Mouse (Mus musculus) stomach, embryonic 16.5 days (tissue): ENCODE results near the gene Mc1r. TPM values are rescaled to one million over a fixed set of nuclear protein-coding genes. Genes with fewer than 3 reads are reported as not detected.
"Not testable (repeated sequence)": the region's sequence is repeated elsewhere in the genome, so short reads cannot be mapped to it uniquely, and the experiment has no call there.

Experiments
- ATAC-seq: fragments of 200-750 bp; cut with Nextera tagmentation; 2 replicates; pipeline ENCODE4 v1.8.0; 2017; ENCODE audit warnings: moderate number of reproducible peaks, moderate TSS enrichment; ENCODE audit not compliant: insufficient read depth, low FRiP score
- H3K27ac ChIP-seq: fragments of 300-500 bp; sonication (generic); 2 replicates; pipeline ENCODE4 v1.5.1; 2014; ENCODE audit warnings: low read length
- H3K27me3 ChIP-seq: fragments of 300-500 bp; sonication (generic); 2 replicates; pipeline ENCODE4 v1.6.1; 2014; ENCODE audit warnings: low read length, control low read depth, mixed read lengths; ENCODE audit not compliant: control insufficient read depth, insufficient read depth
- H3K36me3 ChIP-seq: fragments of 300-500 bp; sonication (generic); 2 replicates; pipeline ENCODE4 v1.6.1; 2014; ENCODE audit warnings: low read length; ENCODE audit not compliant: control insufficient read depth, insufficient read depth
- H3K4me1 ChIP-seq: fragments of 300-500 bp; sonication (generic); 2 replicates; pipeline ENCODE4 v1.6.1; 2014; ENCODE audit warnings: low read length, control low read depth, mixed read lengths; ENCODE audit not compliant: control insufficient read depth, insufficient read depth
- H3K4me2 ChIP-seq: fragments of 300-500 bp; sonication (generic); 2 replicates; pipeline ENCODE4 v1.6.1; 2014; ENCODE audit warnings: low read depth, low read length, mixed read lengths
- H3K4me3 ChIP-seq: fragments of 300-500 bp; sonication (generic); replicated peaks from 2 replicates; pipeline ENCODE4 v1.5.1; 2014; ENCODE audit warnings: mild to moderate bottlenecking, low read length
- H3K9ac ChIP-seq: fragments of 300-500 bp; sonication (generic); 2 replicates; pipeline ENCODE4 v1.6.1; 2014; ENCODE audit warnings: low read length
- H3K9me3 ChIP-seq: fragments of 300-500 bp; sonication (generic); replicated peaks from 2 replicates; pipeline ENCODE4 v1.6.1; 2016; ENCODE audit warnings: low read length, control low read depth; ENCODE audit not compliant: control insufficient read depth
- WGBS: fragments of 180-500 bp; shearing (Covaris S2); extraction: QIAGEN DNeasy Blood & Tissue Kit; methylation state at CpG from one replicate; pipeline ENCODE4 v1.1.7; 2014; 5-methylcytosine and 5-hydroxymethylcytosine counted together
- polyA plus RNA-seq: library from polyadenylated mRNA; unstranded; fragments of >200 nt; fragmentation: Nextera tagmentation; extraction: Ambion mirVana; gene quantifications from 2 replicates; pipeline ENCODE4 v1.2.1, GENCODE M21; 2015

Gene Mc1r
- polyA plus RNA-seq, 1 experiment from 2014 or later: not detected

DNA sequence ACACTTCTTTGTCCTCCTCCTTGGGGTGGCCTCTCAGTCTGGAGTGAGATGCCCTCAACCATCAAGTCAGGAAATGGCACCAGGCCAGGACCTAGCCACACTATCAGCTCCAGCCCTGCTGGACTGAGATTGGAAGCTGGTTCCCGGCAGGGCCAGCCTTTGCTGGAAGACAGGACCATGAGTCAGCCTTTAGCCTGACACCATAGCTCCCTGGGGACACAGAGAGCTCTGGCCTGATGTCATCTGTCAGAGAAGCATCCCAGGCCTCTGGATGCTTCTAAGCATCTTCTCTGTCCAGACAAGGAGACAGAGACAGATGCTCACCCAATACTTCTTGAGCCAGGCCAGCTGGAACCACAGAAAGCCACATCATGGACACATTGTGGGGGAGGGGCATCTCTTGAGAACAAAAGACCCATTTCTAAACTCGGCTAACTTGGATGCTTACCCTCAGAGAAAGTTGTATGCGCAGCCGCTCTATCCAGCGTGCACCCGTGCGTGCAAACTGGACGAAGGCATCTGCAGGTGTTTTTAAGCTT is 3.2 kb downstream of the Mc1r start:
- no peak for ATAC-seq
- no peak overlapping the region for H3K9ac ChIP-seq
- WGBS: 71% methylated on average over 8 of the region's 8 CpGs

DNA sequence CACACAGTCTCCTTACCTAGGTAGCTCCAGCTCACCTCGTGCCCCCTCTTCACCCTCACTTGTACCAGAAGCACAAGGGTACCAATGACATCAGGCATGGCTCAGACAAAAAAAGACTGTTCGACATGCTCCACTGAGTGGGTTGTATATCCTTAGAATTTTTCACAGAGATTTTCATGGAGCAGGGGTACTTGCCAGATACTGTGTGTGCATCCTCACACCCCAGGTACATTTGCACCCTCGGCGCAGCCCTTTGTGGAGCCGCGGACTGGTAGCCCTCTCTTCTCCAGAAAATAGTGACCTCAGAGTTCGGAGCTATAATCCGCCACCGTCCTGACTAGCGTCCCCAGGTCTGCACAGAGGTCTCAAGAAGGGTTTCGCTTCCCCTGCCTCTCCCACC is 3.9 kb downstream of the Mc1r start:
- H3K4me2 ChIP-seq: peak overlapping the region; percentile 49
- peak overlapping the region; percentile 31 for H3K4me3 ChIP-seq
- ATAC-seq: no peak
- no peak overlapping the region for H3K9ac ChIP-seq
- 13% methylated on average over 11 of the region's 11 CpGs for WGBS
- no peaks in the 10 kb centered on the region for H3K9me3 ChIP-seq
- peaks cover 7% of the 10 kb centered on the region for H3K4me1 ChIP-seq
- H3K27ac ChIP-seq: no peak overlapping the region
- H3K36me3 ChIP-seq: no peaks in the 10 kb centered on the region
- H3K27me3 ChIP-seq: peaks cover 62% of the 10 kb centered on the region

More for the DNA sequence above, 3.2 kb downstream of the Mc1r start:
- Histone ChIP-seq H3K4me3 (no peak overlapping the region), H3K27ac (no peak overlapping the region), H3K4me2 (no peak overlapping the region), H3K27me3 (peaks cover 62% of the 10 kb centered on the region), H3K4me1 (peaks cover 7% of the 10 kb centered on the region), H3K9me3 (no peaks in the 10 kb centered on the region), H3K36me3 (no peaks in the 10 kb centered on the region)

DNA sequence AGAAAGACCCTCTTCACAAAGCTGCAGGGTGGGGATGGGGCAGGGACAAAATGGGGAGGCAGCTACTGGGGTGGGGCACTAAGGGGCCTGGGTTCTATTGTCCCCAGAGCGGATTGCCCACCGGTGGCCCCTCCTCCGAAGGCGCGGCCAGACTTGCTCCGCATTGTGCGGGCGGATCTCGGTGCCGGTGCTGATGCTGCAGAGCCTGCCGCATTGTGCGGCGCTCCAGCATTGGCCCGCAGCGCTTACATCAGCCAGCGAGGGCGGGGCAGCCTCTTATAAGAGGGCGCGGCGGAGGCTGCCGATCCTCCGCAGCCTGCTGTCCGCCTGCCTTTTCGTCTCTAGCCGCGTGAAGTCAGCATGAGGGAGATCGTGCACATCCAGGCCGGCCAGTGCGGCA is 4.3 kb downstream of the Mc1r start, which contains the start of gene Tubb3:
Tubb3 (plus strand) TSS at position 179 of the 400 bp plus-strand sequence.
- H3K4me2 ChIP-seq: peak within 1 kb of the TSS; percentile 49
- H3K27me3 ChIP-seq: peaks cover 62% of the 10 kb centered on the region
- no peaks in the 10 kb centered on the region for H3K9me3 ChIP-seq
- H3K27ac ChIP-seq: no peak within 1 kb of the TSS
- H3K4me3 ChIP-seq: peak within 1 kb of the TSS; percentile 31
- no peak within 1 kb of the TSS for H3K9ac ChIP-seq
- H3K36me3 ChIP-seq: no peaks in the 10 kb centered on the region
- ATAC-seq: peak; percentile 80
- peaks cover 7% of the 10 kb centered on the region for H3K4me1 ChIP-seq
- 1% methylated on average over 29 of the region's 29 CpGs for WGBS

DNA sequence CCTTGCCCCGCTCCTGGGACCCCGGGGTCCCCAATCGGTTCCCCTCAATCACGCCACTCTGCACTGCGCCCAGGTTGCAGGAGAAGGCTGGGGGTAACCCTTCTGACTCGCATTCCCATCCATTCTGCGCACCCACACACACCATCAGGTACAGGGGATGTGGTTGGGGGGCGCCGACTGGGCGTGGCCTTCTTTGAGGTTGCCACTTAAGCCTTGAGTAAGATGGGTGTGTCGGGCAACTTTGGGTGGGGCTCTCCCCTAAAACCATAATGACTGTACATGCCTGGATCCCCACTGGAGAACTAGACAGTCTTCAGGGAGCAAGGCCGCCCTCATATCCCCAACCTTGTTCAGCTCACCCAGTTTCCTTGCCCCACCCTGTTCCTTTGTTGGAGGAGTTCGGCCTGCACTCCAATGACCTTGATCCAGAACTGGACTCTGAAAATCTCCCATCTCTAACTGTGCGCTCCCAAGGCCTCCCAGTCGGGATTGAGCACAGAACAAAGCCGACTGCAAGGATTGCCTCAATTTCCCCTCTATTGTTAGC is 4.9 kb downstream of the Mc1r start:
- no peak for ATAC-seq
- H3K9me3 ChIP-seq: no peaks in the 10 kb centered on the region
- no peak overlapping the region for H3K9ac ChIP-seq
- H3K4me1 ChIP-seq: peaks cover 7% of the 10 kb centered on the region
- no peaks in the 10 kb centered on the region for H3K36me3 ChIP-seq
- peak overlapping the region; percentile 49 for H3K4me2 ChIP-seq
- no peak overlapping the region for H3K27ac ChIP-seq
- peaks cover 62% of the 10 kb centered on the region for H3K27me3 ChIP-seq
- peak overlapping the region; percentile 31 for H3K4me3 ChIP-seq
- WGBS: 10% methylated on average over 16 of the region's 16 CpGs

DNA sequence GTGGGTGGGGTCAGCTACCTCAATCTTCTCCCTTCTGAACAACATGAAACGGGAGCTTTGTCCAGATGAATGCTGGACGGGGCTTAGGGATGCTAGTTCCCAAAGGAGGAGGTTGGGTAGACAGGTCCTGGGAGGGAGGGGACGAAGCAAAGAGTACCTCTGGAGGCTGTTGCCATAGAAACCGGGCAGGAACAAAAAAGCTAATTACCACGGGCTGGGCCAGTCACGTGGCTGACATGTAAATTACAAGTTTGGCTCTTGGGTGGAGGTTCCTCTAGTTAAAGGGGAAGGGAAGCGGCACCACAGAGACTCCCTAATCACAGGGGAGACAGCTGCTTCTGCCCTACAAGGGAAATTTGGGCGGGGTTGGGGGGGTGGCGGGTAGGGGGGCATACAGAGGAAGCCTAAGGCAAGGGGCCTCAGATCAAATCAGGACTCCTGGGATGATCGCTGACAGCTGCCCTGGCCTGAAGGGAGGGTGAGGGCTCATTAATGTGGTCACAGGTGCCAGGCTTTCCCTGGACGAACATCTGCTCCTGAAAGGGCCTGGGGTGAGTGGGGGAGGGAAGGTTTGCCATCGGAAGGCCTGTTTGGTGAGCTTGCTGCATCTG is 5.8 kb downstream of the Mc1r start:
- Histone ChIP-seq H3K4me2 (no peak overlapping the region), H3K27ac (no peak overlapping the region), H3K9me3 (no peaks in the 10 kb centered on the region), H3K4me1 (peaks cover 7% of the 10 kb centered on the region), H3K27me3 (peaks cover 55% of the 10 kb centered on the region), H3K9ac (no peak overlapping the region), H3K4me3 (peak overlapping the region; percentile 31; the same call in 1 of the 2 replicates), H3K36me3 (no peaks in the 10 kb centered on the region)
- ATAC-seq: no peak
- 4% methylated on average over 12 of the region's 12 CpGs for WGBS

DNA sequence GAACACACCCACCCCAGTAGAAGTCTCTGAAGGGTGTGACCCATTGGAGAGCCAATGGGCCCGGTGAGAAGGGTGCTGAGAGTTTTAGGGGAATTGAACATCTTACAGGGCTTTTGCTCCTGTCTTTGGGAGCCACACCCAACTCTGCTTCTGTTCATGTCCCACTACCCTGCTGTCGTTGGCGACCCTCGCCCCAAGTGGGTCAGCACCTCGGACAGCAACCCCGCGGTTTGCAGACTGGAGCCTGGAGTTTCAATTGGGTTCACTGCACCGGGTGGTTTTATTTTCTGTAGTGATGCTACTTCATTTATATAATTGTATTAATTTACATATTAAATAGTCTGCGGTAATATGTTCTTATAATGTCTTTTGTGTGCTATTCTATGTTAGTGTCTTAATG is 7.3 kb downstream of the Mc1r start:
- ATAC-seq: no peak
- Histone ChIP-seq H3K4me2 (no peak overlapping the region), H3K36me3 (no peaks in the 10 kb centered on the region), H3K27me3 (peaks cover 44% of the 10 kb centered on the region), H3K9me3 (no peaks in the 10 kb centered on the region), H3K9ac (no peak overlapping the region), H3K4me3 (no peak overlapping the region), H3K27ac (no peak overlapping the region), H3K4me1 (peaks cover 7% of the 10 kb centered on the region)
- WGBS: 6% methylated on average over 9 of the region's 9 CpGs

DNA sequence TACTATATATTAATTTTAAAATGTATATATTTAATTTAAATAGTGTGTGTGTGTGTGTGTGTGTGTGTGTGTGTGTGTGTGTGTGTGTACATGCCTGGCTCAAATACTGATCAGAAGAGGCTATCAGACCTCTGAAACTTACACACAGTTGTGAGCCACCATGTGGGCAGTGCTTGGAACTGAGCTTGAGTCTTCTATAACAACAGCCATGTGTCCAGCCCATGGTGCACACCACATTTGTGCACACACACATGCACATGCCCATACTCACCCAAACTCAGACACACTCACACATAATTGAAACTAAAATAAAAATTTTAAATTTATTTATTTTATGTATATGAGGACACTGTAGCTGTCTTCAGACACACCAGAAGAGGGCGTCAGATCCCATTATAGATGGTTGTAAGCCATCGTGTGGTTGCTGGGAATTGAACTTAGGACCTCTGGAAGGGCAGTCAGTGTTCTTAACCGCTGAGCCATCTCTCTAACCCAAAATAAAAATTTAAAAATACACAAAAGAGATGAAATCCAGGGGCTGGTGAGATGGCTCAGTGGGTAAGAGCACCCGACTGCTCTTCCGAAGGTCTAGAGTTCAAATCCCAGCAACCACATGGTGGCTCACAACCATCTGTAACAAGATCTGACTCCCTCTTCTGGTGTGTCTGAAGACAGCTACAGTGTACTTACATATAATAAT is 8.2 kb downstream of the Mc1r start:
- H3K4me2 ChIP-seq, H3K36me3 ChIP-seq, H3K9ac ChIP-seq, ATAC-seq, H3K27ac ChIP-seq, H3K4me1 ChIP-seq, H3K4me3 ChIP-seq, H3K9me3 ChIP-seq: not testable (repeated sequence)
- 77% methylated on average over 5 of the region's 5 CpGs for WGBS
- peaks cover 36% of the 10 kb centered on the region for H3K27me3 ChIP-seq

DNA sequence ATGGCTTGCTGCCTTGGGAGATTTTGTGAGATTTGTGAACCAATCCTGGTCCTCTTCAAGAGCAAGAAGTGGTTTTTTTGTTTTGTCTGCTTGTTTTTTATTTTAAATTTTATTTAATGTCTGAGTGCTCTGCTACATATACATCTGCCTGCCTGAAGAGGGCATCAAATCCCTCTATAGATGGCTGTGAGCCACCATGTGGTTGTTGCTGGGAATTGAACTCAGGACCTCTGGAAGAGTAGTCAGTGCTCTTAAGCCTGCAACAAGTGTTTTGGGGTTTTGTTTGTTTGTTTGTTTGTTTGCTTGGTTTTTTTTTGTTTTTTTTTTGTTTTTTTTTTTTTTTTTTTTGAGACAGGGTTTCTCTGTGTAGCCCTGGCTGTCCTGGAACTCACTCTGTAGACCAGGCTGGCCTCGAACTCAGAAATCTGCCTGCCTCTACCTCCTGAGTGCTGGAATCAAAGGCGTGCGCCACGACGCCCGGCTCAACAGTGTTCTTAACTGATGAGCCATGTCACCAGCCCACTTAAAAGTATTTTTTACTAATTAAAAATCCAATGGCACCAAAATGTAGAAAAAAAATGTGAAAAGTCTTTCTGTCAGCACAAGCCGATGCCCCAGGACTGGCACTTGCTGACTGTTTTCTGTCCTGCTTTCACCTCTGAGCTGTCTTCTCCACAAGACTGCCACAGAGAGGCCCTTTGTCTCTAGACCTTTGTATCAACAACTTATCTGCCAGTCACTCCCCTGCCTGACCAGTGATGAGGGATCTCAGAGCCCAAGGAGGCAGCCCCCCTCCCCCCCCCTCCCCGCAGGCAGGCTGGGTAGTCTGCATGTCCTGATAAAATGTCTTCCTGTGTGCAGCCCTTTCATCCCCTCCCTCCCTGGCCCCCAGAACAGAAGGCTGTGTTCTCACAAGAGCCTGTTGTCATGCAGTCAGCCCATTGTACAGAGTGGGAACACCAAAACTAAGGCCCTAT is 9.3 kb downstream of the Mc1r start:
- 74% methylated on average over 8 of the region's 8 CpGs for WGBS
- Histone ChIP-seq H3K27me3 (peaks cover 25% of the 10 kb centered on the region), H3K9ac (no peak overlapping the region), H3K27ac (no peak overlapping the region), H3K4me3 (no peak overlapping the region), H3K4me1 (peaks cover 6% of the 10 kb centered on the region), H3K4me2 (no peak overlapping the region), H3K9me3 (no peaks in the 10 kb centered on the region), H3K36me3 (no peaks in the 10 kb centered on the region)
- no peak for ATAC-seq
